Mouse (Mus musculus) erythroblast, embryonic 14.5 days (primary cell): ENCODE measurements at regions not wholly inside any gene's neighbourhood (a gene's known extent, or its start where the extent isn't known, plus 50 kb on each side); places are given as distances from the start of the nearest gene placed in this dataset.

Source experiments
- H3K27me3 ChIP-seq: 2 replicates; pipeline ENCODE4 v1.6.1; 2012; ENCODE audit warnings: inconsistent platforms; ENCODE audit not compliant: control insufficient read depth
- H3K36me3 ChIP-seq: 2 replicates; pipeline ENCODE4 v1.6.1; 2012; ENCODE audit warnings: mild to moderate bottlenecking, inconsistent platforms; ENCODE audit not compliant: control insufficient read depth
- H3K4me1 ChIP-seq: 2 replicates; pipeline ENCODE4 v1.6.1; 2012; ENCODE audit warnings: inconsistent platforms; ENCODE audit not compliant: control insufficient read depth
- H3K4me3 ChIP-seq: replicated peaks from 2 replicates; pipeline ENCODE3; 2012; ENCODE audit warnings: moderate library complexity, mild to moderate bottlenecking, inconsistent platforms
- H3K9me3 ChIP-seq: 2 replicates; pipeline ENCODE4 v1.6.1; 2012; ENCODE audit warnings: low read length, inconsistent platforms, mixed read lengths; ENCODE audit not compliant: control insufficient read depth
- GATA1 ChIP-seq: IDR thresholded peaks from 2 replicates; pipeline ENCODE4 v1.6.1; 2012; ENCODE audit warnings: low read length, inconsistent platforms, mixed read lengths
- TAL1 ChIP-seq: IDR thresholded peaks from 3 replicates; pipeline ENCODE4 v1.6.1; 2012; ENCODE audit warnings: low read length, inconsistent platforms, mixed read lengths

DNA sequence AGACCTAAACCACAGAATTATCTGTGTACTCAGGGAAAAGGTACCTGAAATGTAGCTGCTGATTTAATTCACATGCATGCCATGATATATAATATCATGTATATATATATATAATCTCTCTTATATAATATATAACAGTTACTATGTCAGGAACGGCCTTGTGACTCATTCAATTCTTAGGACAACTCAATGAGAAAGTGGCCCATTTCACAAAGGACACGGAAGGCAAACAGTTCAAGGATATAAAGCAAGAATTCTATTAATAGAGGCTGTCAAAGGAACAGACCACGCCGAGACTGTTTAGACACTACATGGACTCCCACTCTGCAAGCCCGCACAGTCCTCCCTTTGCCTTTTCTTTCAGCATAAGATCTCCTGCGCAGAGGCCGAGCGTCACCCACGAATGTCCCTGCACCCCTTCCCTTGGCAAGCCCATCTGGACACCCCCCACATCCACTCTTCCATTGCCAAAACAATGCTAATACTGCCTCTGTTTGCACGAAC, 148.0 kb upstream of the Klf14 start:
- Histone ChIP-seq H3K9me3 (peaks cover 12% of the 10 kb centered on the region), H3K27me3 (no peaks in the 10 kb centered on the region), H3K36me3 (peaks cover 14% of the 10 kb centered on the region), H3K4me3 (no peak overlapping the region), H3K4me1 (peaks cover 16% of the 10 kb centered on the region)
- TF ChIP-seq GATA1: no peak
- no peak for TF ChIP-seq TAL1

DNA sequence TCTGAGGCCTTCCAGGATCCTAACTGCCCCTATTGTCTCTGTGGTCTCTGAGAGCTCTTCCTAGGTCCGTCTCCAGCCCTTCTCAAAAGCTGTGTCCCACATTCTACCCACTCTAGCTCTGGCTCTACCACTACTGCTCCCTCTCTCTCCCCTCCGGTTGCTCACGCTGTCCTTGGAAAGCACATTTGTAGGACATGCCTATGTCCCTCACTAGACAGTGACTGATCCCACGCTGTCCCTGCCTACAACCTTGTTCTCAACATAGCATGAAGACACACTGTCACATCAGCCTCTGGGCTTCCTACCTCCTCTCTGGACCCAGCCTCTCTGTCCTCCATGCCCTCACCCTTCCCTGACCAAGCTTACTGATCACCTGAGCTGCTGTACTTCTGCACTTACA, 148.5 kb upstream of the Klf14 start:
- Histone ChIP-seq H3K4me3 (no peak overlapping the region), H3K27me3 (no peaks in the 10 kb centered on the region)

DNA sequence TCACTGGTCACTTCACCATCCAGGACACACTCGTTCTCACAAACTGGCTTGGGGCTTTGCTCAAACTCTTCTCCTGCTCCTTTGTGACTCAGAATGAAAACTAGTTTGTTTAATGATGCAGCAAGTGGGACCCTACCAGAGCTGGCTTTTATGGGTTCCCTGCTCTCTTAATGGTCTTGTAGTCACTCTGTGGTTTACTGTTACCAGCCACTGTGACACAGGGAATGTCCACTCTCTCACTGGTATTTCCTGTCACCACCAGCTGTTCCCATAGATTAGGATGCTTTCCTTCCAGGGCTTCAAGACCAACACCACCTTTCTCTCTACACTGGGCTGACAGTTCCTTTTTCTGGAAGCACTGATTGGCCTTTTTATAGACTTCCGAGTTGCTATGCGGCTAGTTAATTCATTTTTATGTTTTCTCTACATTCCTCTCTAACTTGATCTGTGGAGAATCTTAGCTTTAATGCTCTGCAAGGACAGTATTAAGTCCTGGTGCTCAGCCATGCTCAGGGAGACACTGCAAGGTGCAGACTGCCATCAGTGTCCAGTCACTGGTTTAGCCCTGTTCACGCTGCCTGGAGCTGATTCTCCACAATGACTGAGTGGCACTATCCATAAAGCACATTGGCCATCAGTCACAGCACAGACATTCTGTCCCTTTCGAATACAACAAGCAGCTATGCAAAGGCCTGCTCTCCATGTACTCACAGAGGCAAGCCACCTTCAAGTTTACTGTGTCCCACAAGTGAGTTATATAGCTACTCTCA, 149.2 kb upstream of the Klf14 start:
- peaks cover 27% of the 10 kb centered on the region for H3K4me1 ChIP-seq
- TF ChIP-seq TAL1: no peak
- TF ChIP-seq GATA1: no peak
- peaks cover 12% of the 10 kb centered on the region for H3K9me3 ChIP-seq
- no peak overlapping the region for H3K4me3 ChIP-seq
- peaks cover 14% of the 10 kb centered on the region for H3K36me3 ChIP-seq
- H3K27me3 ChIP-seq: no peaks in the 10 kb centered on the region

More for the DNA sequence above, 148.5 kb upstream of the Klf14 start:
- Histone ChIP-seq H3K36me3 (peaks cover 14% of the 10 kb centered on the region), H3K9me3 (peaks cover 12% of the 10 kb centered on the region), H3K4me1 (peaks cover 21% of the 10 kb centered on the region)
- TF ChIP-seq TAL1: no peak
- TF ChIP-seq GATA1: no peak

DNA sequence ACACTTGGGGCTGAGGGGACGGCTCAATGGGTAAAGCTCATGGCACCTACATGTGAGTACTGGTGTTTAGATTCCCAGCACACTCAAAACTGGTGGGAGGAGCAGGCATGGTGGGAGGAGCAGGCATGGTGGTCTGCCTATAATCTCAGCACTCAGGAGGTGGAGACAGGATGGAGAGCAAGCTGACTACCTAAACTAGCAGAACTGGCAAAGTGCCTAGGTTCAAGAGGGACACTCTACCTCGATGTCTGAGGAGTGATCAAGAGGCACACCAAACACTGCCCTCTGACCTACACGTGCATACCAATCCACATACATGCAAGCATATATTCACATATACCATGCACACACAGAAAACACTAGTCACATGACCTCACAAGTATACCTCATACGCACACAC, 150.7 kb upstream of the Klf14 start:
- peaks cover 12% of the 10 kb centered on the region for H3K9me3 ChIP-seq
- H3K4me3 ChIP-seq: no peak overlapping the region
- peaks cover 41% of the 10 kb centered on the region for H3K4me1 ChIP-seq
- no peaks in the 10 kb centered on the region for H3K27me3 ChIP-seq
- H3K36me3 ChIP-seq: peaks cover 14% of the 10 kb centered on the region
- TF ChIP-seq GATA1: no peak
- TF ChIP-seq TAL1: no peak

DNA sequence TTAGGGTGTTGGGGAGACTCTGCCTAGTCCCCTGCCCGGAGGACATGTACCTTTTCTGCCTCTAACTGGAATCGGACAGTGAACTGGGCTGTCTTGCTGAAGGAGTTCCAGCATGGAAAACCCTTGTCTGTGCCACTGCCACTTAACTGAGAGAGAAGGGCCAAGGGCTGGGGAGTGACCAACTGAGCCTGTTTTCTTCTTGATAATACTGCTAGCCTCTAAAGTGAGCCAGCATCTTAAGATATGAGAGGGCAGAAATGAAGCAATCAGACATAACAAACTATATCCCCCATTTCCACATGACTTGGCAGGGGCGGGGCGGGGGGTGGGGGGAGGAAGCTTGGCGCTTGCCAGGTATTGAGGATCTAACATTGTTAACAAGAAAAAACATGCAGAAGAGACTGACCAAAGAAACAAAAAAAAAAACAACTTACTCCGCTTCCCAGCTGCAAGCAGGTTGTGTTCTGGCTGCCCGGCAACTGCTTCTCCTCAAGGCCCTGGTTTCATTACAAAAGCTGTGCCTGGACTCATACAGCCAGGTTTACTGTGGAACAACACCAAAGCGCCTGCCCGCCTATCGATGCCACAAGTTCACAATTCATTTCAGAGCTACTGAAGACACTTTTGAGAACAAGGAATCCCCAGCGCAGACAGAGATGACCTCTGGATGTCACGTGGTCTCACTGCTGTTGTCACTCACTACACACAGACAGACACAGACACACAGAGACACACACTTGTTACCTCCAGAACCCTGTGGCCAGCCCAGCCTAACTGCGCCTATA, 153.6 kb upstream of the Klf14 start:
- Histone ChIP-seq H3K9me3 (peaks cover 12% of the 10 kb centered on the region), H3K4me1 (peaks cover 60% of the 10 kb centered on the region), H3K36me3 (peaks cover 10% of the 10 kb centered on the region), H3K27me3 (no peaks in the 10 kb centered on the region), H3K4me3 (peak overlapping the region; percentile 20)
- no peak for TF ChIP-seq TAL1
- TF ChIP-seq GATA1: no peak

DNA sequence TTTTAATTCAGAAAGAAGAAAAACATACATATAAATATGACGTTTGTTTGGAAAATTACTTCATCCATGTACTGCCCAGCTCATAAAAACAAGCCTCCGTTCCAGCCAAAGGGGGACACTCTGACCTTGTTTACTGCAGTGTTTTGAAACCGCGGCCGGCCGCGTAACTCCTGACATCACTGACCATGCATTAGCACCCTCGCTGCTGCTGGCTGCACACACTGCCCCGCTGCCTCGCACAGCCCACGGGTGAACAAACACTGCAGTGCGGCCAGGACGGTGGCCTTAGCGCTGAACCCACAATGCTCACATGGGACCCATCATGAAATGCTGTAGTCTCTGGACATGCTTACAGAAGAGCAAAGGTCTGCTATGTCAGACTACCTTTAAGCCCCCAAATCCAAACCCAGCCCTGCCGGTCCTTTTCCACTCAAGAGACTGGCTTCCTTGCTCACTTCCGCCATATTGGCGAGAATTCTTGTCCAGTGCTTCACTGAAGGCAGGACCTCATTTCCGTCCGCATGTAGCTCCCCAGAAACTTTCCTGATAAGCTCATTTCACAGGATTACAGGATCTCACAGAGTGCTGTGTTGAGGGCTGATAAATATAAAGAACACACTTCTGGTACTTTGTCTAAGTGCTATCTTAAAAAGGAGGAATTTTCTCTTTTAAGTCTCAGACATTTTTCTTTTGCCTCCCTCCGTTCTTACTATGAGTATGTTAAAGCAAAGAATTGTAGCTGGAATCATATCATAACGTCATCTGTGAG, 154.9 kb upstream of the Klf14 start:
- H3K36me3 ChIP-seq: peaks cover 13% of the 10 kb centered on the region
- H3K4me1 ChIP-seq: peaks cover 61% of the 10 kb centered on the region
- peak overlapping the region; percentile 51 for H3K4me3 ChIP-seq
- H3K9me3 ChIP-seq: peaks cover 12% of the 10 kb centered on the region
- no peaks in the 10 kb centered on the region for H3K27me3 ChIP-seq
- no peak for TF ChIP-seq TAL1
- no peak for TF ChIP-seq GATA1

DNA sequence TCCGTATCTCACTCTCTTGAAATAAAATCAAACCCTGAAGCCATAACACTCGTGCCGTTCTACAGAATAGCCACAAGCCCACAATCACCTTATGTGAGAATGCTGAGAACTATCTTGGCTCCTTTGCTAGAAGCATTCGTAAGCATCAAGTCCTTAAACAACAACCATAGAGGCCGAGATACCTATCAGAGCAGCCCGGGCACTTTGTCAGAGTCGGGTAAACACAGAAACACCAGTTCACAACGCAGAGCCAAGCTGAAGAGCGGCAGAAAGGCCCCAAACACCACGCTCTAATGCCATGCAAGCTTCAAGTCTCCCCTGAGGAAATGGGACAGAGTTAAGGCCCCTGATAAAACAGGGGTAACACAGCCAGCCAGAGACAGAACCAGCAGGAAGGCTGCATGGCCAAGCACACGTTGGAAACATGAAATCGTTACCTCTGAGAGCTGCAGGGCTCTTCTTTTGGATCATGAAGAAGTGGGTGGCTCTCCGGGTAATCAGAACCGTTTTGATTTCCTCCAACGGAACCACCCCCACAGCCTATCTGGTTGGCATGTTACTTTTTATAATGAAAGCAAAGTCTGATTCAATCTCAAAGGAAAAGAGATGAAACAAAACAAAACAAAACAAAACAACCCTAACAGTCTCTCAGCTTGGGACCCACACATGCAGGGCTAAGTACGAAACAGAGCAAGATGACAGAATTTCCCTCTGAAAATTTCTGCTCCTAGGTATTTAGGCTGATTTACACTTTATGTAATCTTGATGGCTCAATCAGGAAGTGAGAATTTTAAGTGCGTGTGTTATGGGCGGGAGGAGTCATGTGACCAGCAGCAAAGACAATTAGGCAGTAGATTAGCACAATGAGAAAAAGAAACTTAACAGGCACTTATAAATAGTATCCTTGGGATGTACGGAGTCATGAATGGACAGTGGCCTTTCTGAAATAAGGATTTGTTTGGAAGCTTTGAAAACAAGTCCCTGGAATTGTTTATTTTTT, 155.8 kb upstream of the Klf14 start:
- Histone ChIP-seq H3K4me1 (peaks cover 61% of the 10 kb centered on the region), H3K27me3 (no peaks in the 10 kb centered on the region), H3K9me3 (peaks cover 5% of the 10 kb centered on the region), H3K4me3 (peak overlapping the region; percentile 51), H3K36me3 (peaks cover 10% of the 10 kb centered on the region)
- TF ChIP-seq GATA1 (no peak), TAL1 (no peak)

DNA sequence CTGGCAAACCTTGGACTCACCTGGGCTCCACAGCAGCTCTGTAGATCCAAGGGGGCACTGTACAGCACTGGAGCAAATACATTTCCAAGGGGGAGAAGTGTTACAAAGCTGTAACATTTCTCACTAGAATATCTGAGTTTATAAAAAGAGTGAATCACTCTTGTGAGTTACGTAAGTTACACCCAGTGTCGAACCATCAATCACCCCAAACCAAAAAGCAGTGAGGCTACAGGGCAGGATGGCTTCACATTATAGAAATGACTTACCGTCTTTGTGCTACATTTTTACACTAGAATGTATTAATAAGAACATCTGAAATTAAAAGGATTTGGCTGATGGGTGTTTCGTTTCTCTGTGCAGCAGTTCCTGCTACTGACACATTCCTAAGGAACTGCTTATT, 156.7 kb upstream of the Klf14 start:
- Histone ChIP-seq H3K36me3 (peaks cover 13% of the 10 kb centered on the region), H3K27me3 (no peaks in the 10 kb centered on the region), H3K9me3 (no peaks in the 10 kb centered on the region), H3K4me3 (no peak overlapping the region), H3K4me1 (peaks cover 61% of the 10 kb centered on the region)
- TF ChIP-seq GATA1 (no peak), TAL1 (no peak)
